Mouse (Mus musculus) kidney, adult 2 months (tissue): ENCODE data around the gene Syt12. TPM values are rescaled to one million over a fixed set of nuclear protein-coding genes. Genes with fewer than 3 reads are reported as not detected.

Source experiments
- DNase-seq: peaks from one replicate; pipeline ENCODE4 v3.0.0; 2021
- H3K27ac ChIP-seq: fragments of 200-500 bp; 2 replicates; pipeline ENCODE4 v1.5.1; 2012; ENCODE audit warnings: low read depth, low read length, control low read depth, inconsistent platforms; ENCODE audit not compliant: insufficient read depth
- H3K27me3 ChIP-seq: fragments of 200-500 bp; replicated peaks from 2 replicates; pipeline ENCODE4 v1.6.1; 2012; ENCODE audit warnings: mild to moderate bottlenecking, moderate library complexity, low read length, inconsistent platforms; ENCODE audit not compliant: control insufficient read depth, insufficient read depth
- H3K36me3 ChIP-seq: fragments of 200-500 bp; 2 replicates; pipeline ENCODE4 v1.6.1; 2012; ENCODE audit warnings: mild to moderate bottlenecking, moderate library complexity, low read length, inconsistent platforms; ENCODE audit not compliant: control insufficient read depth, insufficient read depth
- H3K4me1 ChIP-seq: fragments of 200-500 bp; 2 replicates; pipeline ENCODE4 v1.6.1; 2011; ENCODE audit warnings: low read length; ENCODE audit not compliant: control insufficient read depth, insufficient read depth
- H3K4me3 ChIP-seq: fragments of 200-500 bp; 2 replicates; pipeline ENCODE4 v1.5.1; 2011; ENCODE audit warnings: mild to moderate bottlenecking, low read depth, low read length, control low read depth; ENCODE audit not compliant: insufficient read depth
- CTCF ChIP-seq: fragments of 200-500 bp; conservative IDR thresholded peaks from 2 replicates; pipeline ENCODE4 v1.5.1; 2011; ENCODE audit warnings: low read depth, mild to moderate bottlenecking, control low read depth, low read length, moderate library complexity, mixed read lengths; ENCODE audit not compliant: insufficient read depth, insufficient read length
- POLR2A ChIP-seq: fragments of 200-500 bp; IDR thresholded peaks from one replicate; pipeline ENCODE4 v1.6.1; 2011; ENCODE audit warnings: low read depth, low read length, control low read depth
- WGBS: fragments of 180-500 bp; shearing (Covaris S2); methylation state at CpG from one replicate; pipeline ENCODE4 v1.1.7; 2018; 5-methylcytosine and 5-hydroxymethylcytosine counted together
- polyA plus RNA-seq: library from polyadenylated mRNA; depleted of rRNA; stranded (reverse); fragments of >200 nt; gene quantifications from 2 replicates; pipeline ENCODE4 v1.2.3, GENCODE M21; 2012; rRNA removed

Syt12 gene
- 4.6 and 9.8 TPM in 2 replicates for polyA plus RNA-seq

DNA sequence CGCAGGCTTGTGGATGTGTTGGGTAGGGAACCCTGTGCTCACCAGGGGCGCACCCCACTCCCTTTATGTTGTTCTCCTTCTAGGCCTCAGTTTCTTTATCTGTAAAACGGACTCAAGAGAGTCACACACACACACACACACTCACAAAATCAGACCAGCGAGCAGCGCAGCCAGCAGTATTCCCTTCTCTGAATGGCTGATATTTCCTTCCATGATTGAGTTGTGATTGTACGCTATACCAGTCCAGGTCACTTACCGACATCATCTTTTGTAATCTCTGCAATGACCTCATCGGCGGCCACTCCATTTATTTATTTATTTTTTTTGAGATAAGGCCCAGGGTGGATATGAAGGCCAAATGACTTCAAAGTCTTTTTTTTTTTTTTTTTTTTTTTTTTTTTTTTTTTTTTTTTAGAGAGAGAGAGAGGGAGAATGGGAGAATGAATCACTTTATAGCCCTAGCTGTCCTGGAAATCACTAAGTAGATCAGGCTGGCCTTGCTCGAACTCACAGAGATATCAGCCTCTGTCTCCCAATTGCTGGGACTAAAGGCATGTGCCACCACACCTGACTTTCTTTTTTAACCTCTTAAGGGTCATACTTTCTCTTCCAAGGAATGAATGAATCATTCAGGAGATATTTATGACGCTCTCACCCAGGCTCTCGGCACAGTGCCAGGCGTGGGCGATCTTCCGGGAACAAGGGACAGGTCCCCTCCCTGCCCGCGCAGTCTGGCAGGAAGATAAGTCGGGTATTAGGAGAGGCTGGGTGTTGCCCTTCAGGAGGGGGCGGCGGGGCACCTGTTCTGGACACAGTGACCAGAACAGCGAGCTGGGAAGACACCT lies at the start of gene Syt12:
Gene Syt12 (minus strand): TSS at position 103 of the 845 bp plus-strand sequence.
- 21% methylated on average over 21 of the region's 21 CpGs for WGBS
- H3K4me3 ChIP-seq = peak within 1 kb of the TSS; percentile 65
- H3K27me3 ChIP-seq = no peaks in the 10 kb centered on the region
- no peaks in the 10 kb centered on the region for H3K36me3 ChIP-seq
- DNase-seq = peak; percentile 23
- no peak for TF ChIP-seq CTCF
- H3K4me1 ChIP-seq = peaks cover 6% of the 10 kb centered on the region; the same call in 1 of the 2 replicates
- H3K27ac ChIP-seq = no peak within 1 kb of the TSS

DNA sequence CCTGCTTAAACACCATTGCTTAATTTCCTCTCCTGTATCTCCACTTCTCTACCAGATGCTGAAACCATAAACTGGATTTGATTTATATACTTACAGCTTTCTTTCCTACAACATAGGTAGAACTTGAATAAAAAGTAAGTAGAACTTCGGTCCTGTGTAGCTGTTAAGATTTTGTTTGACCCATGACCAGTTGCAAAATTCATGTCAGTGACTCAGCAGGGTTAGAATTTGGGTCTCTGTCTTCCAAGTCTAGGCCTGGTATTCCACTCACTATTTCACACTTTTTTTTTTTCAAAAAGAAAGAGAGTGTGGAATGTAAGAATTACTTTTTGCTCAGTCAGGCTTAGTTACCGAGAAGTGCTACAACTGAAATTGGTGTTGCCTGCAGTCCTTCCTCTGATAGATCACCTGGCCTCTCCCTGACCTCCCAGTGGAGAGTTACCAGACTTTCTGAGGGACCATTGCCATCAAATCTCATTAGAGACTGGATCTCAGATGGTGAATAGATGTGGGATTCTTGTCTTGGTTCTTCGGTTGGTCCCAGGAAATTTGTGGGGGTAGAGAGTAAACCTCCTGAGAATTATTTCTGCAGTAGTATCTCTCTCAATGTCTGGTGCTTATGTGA lies 44.3 kb upstream of the Syt12 start:
- Histone ChIP-seq H3K27ac (no peak overlapping the region), H3K36me3 (no peaks in the 10 kb centered on the region), H3K4me1 (no peaks in the 10 kb centered on the region; the same call in 1 of the 2 replicates), H3K4me3 (no peak overlapping the region), H3K27me3 (no peaks in the 10 kb centered on the region)
- DNase-seq = no peak
- 69% methylated on average over 3 of the region's 3 CpGs for WGBS
- TF ChIP-seq POLR2A (no peak), CTCF (no peak)

- H3K4me3 ChIP-seq = no peak overlapping the region
- WGBS = 66% methylated on average over 1 of the region's 1 CpGs
- no peak overlapping the region for H3K27ac ChIP-seq
- no peaks in the 10 kb centered on the region for H3K36me3 ChIP-seq
- H3K27me3 ChIP-seq = no peaks in the 10 kb centered on the region
- no peaks in the 10 kb centered on the region for H3K4me1 ChIP-seq
- DNase-seq = no peak
- no peak for TF ChIP-seq POLR2A
- TF ChIP-seq CTCF = no peak
Observed at GRCm38 (mm10) chr19:4517483-4517882, 40.2 kb upstream of the Syt12 start.

- H3K27me3 ChIP-seq = no peaks in the 10 kb centered on the region
- H3K36me3 ChIP-seq = no peaks in the 10 kb centered on the region
- DNase-seq = no peak
- TF ChIP-seq POLR2A = no peak
- no peak for TF ChIP-seq CTCF
- WGBS = 64% methylated on average over 2 of the region's 2 CpGs
- no peak overlapping the region for H3K27ac ChIP-seq
- H3K4me1 ChIP-seq = peaks cover 3% of the 10 kb centered on the region; the same call in 1 of the 2 replicates
- no peak overlapping the region for H3K4me3 ChIP-seq
Observed at GRCm38 (mm10) chr19:4516288-4516687, 39.0 kb upstream of the Syt12 start.

DNA sequence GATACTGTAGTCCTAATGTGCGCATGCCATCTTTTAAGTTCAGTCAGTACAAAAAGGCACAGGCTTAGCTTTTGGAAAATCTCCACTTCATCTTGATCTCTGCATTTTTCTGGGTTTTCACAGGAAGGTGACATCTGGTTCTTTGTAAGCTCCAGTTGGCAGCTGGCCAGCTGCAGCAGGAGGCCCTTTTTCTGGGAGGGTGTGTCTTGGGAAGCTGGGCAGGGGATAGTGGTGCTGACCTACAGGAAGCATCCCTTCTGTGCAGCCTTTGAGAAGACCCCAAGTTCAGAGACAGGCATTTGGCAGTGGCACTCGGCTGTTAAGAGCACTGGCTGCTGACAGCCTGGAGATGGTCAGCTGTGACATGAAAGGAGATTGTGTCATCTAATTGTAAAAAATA lies 38.5 kb upstream of the Syt12 start:
- no peaks in the 10 kb centered on the region for H3K27me3 ChIP-seq
- H3K4me3 ChIP-seq = no peak overlapping the region
- peak; percentile 20 for DNase-seq
- peaks cover 3% of the 10 kb centered on the region; the same call in 1 of the 2 replicates for H3K4me1 ChIP-seq
- H3K27ac ChIP-seq = no peak overlapping the region
- 61% methylated on average over 2 of the region's 2 CpGs for WGBS
- H3K36me3 ChIP-seq = no peaks in the 10 kb centered on the region
- TF ChIP-seq CTCF (no peak), POLR2A (no peak)

DNA sequence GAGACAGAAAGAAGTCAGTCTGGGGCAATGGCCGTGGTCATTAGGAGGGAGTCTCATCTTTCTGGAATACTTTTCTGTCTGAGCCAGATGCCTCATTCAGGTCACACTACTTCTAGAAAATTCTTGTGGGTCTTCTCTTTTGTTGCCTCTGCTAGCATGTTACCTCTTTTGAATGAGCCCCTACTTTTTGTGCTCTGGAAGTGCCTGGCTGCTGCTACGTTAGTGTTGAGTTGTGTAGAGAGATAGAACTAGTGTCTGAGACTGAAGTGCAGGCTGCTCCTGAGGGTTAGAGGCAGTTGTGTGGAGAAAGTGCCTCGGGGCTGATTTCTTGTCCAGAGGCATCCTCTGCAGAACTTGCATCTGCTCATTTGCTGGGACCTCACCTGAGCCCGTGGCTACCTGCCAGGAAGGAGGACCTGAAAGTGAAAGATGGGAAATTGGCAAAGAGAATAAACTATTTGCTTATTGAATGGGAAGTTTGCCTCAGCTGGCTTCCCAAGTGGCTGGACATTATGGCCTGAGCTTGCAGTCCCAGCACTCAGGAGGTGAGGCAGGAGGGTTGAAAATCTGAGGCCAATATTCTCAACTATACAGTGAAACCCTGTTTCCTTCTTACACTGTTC lies 36.1 kb upstream of the Syt12 start:
- TF ChIP-seq CTCF = no peak
- no peak for TF ChIP-seq POLR2A
- 74% methylated on average over 4 of the region's 4 CpGs for WGBS
- Histone ChIP-seq H3K4me3 (no peak overlapping the region), H3K27ac (no peak overlapping the region), H3K36me3 (no peaks in the 10 kb centered on the region), H3K4me1 (peaks cover 5% of the 10 kb centered on the region; the same call in 1 of the 2 replicates), H3K27me3 (no peaks in the 10 kb centered on the region)
- no peak for DNase-seq
